Mouse (Mus musculus) 416B (cell line): ENCODE data around the gene Olfr655.
A peak's percentile ranks its signal among the peaks of the same experiment; 100 is the strongest.

ENCODE experiments used
- DNase-seq: peaks from one replicate; pipeline ENCODE4 v3.0.0; 2011; ENCODE audit warnings: low read depth

Olfr655 gene

GRCm38 (mm10) chr7:104601679-104602078 lies at the start of gene Olfr655:
Gene Olfr655 (minus strand): TSS chr7:104601779.
- no peak for DNase-seq

GRCm38 (mm10) chr7:104646841-104647482 lies 45.4 kb upstream of the Olfr655 start, which contains the start of gene Olfr658:
Gene Olfr658 (minus strand): TSS chr7:104647305.
- no peak for DNase-seq

DNA sequence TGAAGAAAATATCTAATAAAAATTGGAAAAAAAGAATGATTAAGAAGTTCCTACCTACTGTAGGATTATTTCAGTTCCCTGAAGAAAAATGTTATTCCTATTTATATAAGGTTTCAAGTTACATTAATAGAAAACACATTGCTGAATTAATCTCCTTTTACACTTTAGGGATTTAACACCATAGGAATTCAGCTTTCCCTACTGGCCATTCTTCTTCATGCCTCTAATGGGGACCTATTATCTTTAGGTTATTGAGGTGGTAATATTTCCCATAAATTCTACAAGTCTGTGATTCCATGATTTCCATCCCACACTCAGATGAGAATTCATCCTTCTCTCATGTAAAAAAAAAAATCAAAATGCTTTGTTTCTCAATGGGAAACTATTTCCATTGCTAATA lies 22.9 kb upstream of the Olfr655 start, which contains the start of gene Olfr657:
Gene Olfr657 (plus strand): TSS at position 301 of the 400 bp plus-strand sequence.
- no peak for DNase-seq

DNA sequence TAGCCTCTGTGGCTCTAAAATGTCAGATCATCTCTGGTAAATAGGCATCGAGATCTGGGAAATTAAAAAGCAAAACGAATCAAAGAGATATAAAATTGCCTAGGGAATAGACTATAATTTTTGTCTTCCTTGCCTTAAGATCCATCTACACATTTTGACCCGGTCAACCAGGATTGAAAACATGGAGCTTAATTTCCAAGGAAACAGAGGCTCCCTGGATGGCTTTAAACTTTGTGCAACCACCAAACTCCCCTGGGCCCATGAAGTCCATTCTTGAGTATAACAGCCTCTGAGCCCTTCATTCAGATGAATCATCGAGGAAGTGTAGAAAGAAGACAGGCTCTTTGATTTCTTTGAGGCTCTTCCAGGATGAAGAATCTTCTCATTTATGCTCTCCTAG lies 12.1 kb upstream of the Olfr655 start, which contains the start of gene Olfr656:
Gene Olfr656 (plus strand): TSS at position 301 of the 400 bp plus-strand sequence.
- DNase-seq = no peak

DNA sequence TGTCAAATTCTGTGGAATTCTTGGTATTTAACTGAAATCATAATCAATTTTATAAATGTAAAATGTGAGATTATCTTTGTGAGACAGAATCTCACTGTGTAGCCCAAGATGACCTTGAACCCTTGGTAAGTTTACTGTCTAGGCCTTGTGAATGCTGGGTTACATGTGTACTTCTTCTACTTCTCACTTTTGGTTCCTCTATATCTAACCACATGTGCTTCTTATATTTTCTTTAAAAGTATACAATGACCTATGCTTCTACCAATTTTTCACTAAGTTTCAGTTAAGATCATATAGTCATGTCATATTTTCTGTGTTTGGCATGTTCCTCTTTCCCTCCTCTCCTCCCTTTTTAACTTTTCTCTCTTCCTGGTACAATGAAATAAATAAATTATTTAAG lies 3.1 kb upstream of the Olfr655 start:
- peak; percentile 8 for DNase-seq

- DNase-seq = peak; percentile 70
These were observed 1.6 kb upstream of the Olfr655 start for GRCm38 (mm10) chr7:104603173-104603572.

DNA sequence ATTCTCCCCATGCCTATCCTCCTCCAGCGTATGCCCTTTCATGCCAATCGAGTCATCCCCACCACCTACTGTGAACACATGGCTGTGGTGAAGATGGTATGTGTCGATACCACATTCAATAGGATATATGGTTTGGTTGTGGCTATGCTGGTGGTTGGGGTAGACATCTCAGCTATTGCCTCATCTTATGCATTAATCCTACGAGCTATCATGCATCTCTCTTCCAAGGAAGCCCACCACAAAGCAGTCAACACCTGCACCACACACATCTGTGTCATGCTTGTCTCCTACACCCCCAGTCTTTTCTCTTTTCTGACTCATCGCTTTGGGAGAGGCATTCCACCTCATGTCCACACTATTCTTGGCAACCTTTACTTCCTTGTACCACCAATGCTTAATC lies 13.3 kb downstream of the Olfr655 start:
- DNase-seq = no peak

DNA sequence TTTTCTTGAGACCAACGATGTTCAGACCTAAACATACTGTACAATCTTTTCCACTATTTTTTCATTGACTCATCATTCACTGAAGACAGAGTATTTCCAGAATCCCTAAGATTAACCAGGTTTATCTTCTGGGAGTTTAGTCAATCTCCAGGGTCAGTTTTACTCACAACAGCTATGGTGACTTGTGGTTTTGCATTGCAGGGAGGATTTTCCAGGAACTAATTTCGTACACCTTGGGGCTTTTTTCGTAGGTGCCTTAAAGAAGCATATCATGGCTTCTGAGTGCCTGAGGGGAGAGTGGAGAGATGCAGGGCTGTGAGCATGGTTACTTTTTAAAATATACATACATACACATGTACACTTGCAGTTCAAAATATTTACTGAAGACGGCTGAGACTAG lies 14.9 kb downstream of the Olfr655 start, which contains the start of gene Olfr654:
Gene Olfr654 (plus strand): TSS at position 301 of the 400 bp plus-strand sequence.
- no peak for DNase-seq

DNA sequence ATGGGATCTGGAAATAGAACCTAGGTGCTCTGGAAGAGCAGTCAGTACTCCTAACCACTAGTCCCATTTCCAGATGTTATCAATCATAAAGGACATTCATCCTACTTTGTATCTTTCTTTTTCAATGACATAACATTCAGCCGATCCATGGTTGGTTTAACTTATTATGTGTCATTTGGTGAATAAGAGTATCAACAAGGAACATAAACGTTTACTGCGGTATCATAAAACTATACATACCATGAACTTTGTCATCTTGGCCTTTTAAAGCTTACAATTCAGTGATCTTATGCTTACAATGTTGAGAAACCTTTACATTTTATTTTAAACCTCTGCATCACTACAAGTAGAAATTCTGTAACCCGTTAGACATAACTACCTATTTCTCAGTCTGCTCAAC lies 20.1 kb downstream of the Olfr655 start:
- DNase-seq = no peak

DNA sequence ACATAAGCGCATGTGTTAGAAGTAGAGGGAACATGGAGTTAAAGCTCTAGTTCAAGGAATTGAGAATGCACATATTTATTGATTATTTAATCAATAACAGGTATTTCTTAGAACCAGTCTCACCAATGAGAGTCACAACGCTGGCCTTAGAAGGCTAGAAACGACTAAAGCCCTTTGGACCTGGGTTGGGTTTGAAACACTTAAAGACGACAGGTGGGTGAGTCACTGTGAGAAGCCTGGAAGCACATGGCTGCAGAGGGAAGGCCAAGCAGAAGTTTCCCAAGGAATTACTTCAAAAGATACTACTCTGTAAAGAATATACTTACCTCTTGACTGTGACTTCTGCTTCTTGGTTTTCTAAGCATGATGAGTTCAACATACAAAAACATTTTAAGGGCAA lies 20.7 kb downstream of the Olfr655 start:
- no peak for DNase-seq

DNA sequence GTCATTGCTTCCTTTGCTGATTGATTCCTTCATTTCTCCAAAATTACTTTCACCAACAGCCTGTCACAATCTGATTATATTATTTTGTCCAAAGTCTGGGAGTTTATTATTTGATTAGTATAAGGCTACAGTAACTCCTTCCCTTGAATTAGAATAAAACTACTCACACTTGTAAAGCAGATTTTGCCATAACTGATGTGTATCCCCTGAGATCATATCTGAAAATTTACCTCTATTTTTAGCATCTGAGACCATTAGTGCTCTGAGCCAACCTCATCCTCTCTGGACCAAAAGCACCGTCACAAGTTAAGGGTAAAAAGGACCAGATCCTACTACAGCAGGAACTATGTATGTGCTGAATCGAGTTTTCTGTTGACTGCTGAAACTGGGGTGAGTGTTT lies 24.6 kb downstream of the Olfr655 start, which contains the start of gene Olfr653:
Gene Olfr653 (plus strand): TSS at position 301 of the 400 bp plus-strand sequence.
- DNase-seq = no peak

DNA sequence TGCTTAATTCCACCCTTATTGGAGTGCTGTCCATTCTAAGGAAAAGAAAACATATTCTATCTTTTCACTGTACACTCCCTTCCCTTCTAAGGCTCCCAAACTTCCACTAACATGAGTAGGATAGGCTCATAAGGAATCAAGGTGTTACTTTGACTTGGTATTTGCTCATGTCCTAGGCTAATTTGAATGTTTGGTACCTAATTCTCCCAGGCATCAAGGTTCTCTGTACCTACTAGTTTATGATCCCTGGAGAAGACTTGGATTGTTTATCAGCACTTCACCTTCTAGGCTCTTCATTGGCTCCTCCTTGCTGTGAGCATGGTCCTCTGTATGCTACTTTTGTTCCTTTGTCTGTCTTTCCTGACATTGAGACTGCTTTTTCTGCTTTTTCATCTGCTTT lies 41.0 kb downstream of the Olfr655 start, which contains the start of gene Olfr652:
Gene Olfr652 (plus strand): TSS at position 301 of the 400 bp plus-strand sequence.
- DNase-seq = no peak

GRCm38 (mm10) chr7:104552700-104553099 lies 48.9 kb downstream of the Olfr655 start:
- no peak for DNase-seq

DNA sequence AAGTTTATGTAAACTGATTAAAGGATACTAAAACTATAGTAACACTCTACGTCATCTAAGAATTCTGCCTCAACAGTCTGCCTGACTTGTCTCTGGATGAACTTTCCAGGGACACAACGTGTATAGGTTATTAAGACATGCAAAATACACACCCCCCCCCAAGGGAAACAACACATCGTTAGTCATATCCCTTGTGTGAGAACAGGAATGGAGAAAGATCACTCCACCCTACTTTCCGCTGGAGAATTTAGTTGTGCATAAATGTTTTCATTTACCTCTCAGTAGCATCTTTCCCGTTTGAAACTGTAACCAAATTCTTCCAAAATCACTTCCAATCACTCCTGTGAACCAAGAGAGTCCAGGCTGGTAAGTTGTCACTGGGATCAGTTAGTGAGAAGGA lies 51.7 kb downstream of the Olfr655 start, which contains the start of gene Olfr651:
Gene Olfr651 (plus strand): TSS at position 301 of the 400 bp plus-strand sequence.
- DNase-seq = no peak
